15 mouse cellular contexts compared by ENCODE assay signal in genomic region chr11:116651339-116651738, GRCm38 (mm10). TPM values are rescaled to one million over a fixed set of nuclear protein-coding genes. Genes with fewer than 3 reads are reported as not detected.
A peak's percentile ranks its signal among the peaks of the same experiment; 100 is the strongest.
DNase-seq lines count a peak whose midpoint lies in the region; ATAC-seq and TF ChIP-seq lines count a peak whose summit lies in the region.
"Had no signal": no experiment of that assay in that cellular context is flagged by ENCODE, and none has a peak within 500 bp of the region (broad histone marks: within the 10 kb centered on the region; RNA-seq: fewer than 3 reads in every experiment).

No protein-coding gene starts in this region.

- 85% methylated on average over 8 of the region's 8 CpGs for WGBS in hindbrain, embryonic 13.5 days
- WGBS in hindbrain, embryonic 16.5 days = 82% methylated on average over 8 of the region's 8 CpGs
- WGBS in neural tube, embryonic 15.5 days = 84% methylated on average over 8 of the region's 8 CpGs

- H3K36me3 ChIP-seq in hindbrain, embryonic 13.5 days = peaks cover 5% of the 10 kb centered on the region
- H3K36me3 ChIP-seq in hindbrain, embryonic 16.5 days (ENCODE audit: control insufficient read depth, insufficient read depth, low read length) = no peaks in the 10 kb centered on the region
- H3K36me3 ChIP-seq in neural tube, embryonic 15.5 days = 0 out of 2 replicates have a peak, but pooled peaks cover 3% of the 10 kb centered on the region
- H3K36me3 ChIP-seq: embryonic facial prominence, embryonic 12.5 days; hindbrain, embryonic 12.5 days; liver, embryonic 15.5 days; midbrain, embryonic 10.5 days had no signal

- H3K4me1 ChIP-seq in hindbrain, embryonic 13.5 days (replicated peaks) = peaks cover 40% of the 10 kb centered on the region
- peaks cover 17% of the 10 kb centered on the region for H3K4me1 ChIP-seq in hindbrain, embryonic 16.5 days (ENCODE audit: control insufficient read depth, insufficient read depth, low read depth, low read length)
- peaks cover 6% of the 10 kb centered on the region; the same call in 1 of the 2 replicates for H3K4me1 ChIP-seq in cortical plate, adult 2 months (ENCODE audit: control insufficient read depth, insufficient read depth, low read length)
- peaks cover 45% of the 10 kb centered on the region for H3K4me1 ChIP-seq in neural tube, embryonic 15.5 days

- TF ChIP-seq CTCF in cortical plate, adult 2 months (IDR thresholded peaks at IDR 0.05; ENCODE audit: extremely low read depth, insufficient read depth, low read length) = no peak

- ATAC-seq in hindbrain, embryonic 13.5 days (ENCODE audit: low FRiP score) = no peak
- ATAC-seq in hindbrain, embryonic 16.5 days = no peak
- ATAC-seq in neural tube, embryonic 15.5 days (ENCODE audit: low FRiP score) = no peak
- ATAC-seq: forebrain, embryonic 14.5 days had no signal

- no peak overlapping the region for H3K4me3 ChIP-seq in hindbrain, embryonic 13.5 days
- no peak overlapping the region for H3K4me3 ChIP-seq in hindbrain, embryonic 16.5 days (ENCODE audit: low read length)
- peak overlapping the region; percentile 74; the same call in 1 of the 2 replicates for H3K4me3 ChIP-seq in cortical plate, adult 2 months (ENCODE audit: insufficient read depth, low read length)
- no peak overlapping the region for H3K4me3 ChIP-seq in neural tube, embryonic 15.5 days (replicated peaks)
- H3K4me3 ChIP-seq: embryonic facial prominence, embryonic 12.5 days; hindbrain, embryonic 12.5 days; liver, embryonic 15.5 days had no signal

- H3K9me3 ChIP-seq in hindbrain, embryonic 13.5 days = no peaks in the 10 kb centered on the region
- H3K9me3 ChIP-seq in hindbrain, embryonic 16.5 days (ENCODE audit: control insufficient read depth, low read length) = no peaks in the 10 kb centered on the region
- H3K9me3 ChIP-seq in neural tube, embryonic 15.5 days (replicated peaks) = no peaks in the 10 kb centered on the region
- H3K9me3 ChIP-seq: embryonic facial prominence, embryonic 12.5 days; hindbrain, embryonic 12.5 days; liver, embryonic 15.5 days; midbrain, embryonic 10.5 days had no signal

- H3K27ac ChIP-seq in hindbrain, embryonic 13.5 days = no peak overlapping the region
- H3K27ac ChIP-seq in hindbrain, embryonic 16.5 days (ENCODE audit: low read depth, low read length) = no peak overlapping the region
- no peak overlapping the region for H3K27ac ChIP-seq in cortical plate, adult 2 months (ENCODE audit: insufficient read depth, low read length)
- H3K27ac ChIP-seq in neural tube, embryonic 15.5 days (replicated peaks) = no peak overlapping the region
- H3K27ac ChIP-seq: embryonic facial prominence, embryonic 12.5 days; hindbrain, embryonic 12.5 days; liver, embryonic 15.5 days had no signal

- no peak for TF ChIP-seq POLR2A in cortical plate, adult 2 months (IDR thresholded peaks at IDR 0.05; ENCODE audit: extremely low read depth, insufficient read depth, low read length)

- H3K9ac ChIP-seq in hindbrain, embryonic 13.5 days = peak overlapping the region; percentile 43; the same call in 1 of the 2 replicates
- H3K9ac ChIP-seq in hindbrain, embryonic 16.5 days (ENCODE audit: low read depth, low read length) = no peak overlapping the region
- no peak overlapping the region for H3K9ac ChIP-seq in neural tube, embryonic 15.5 days (replicated peaks)
- H3K9ac ChIP-seq: embryonic facial prominence, embryonic 12.5 days; liver, embryonic 15.5 days had no signal

- no peak overlapping the region for H3K4me2 ChIP-seq in hindbrain, embryonic 13.5 days
- H3K4me2 ChIP-seq in hindbrain, embryonic 16.5 days (ENCODE audit: low read length) = no peak overlapping the region
- H3K4me2 ChIP-seq in neural tube, embryonic 15.5 days = peak overlapping the region; percentile 95
- H3K4me2 ChIP-seq: embryonic facial prominence, embryonic 12.5 days; hindbrain, embryonic 12.5 days; liver, embryonic 15.5 days had no signal

- peak; percentile 91 for DNase-seq in brain, adult 2 months (ENCODE audit: low read depth, low spot score)
- no peak for DNase-seq in urinary bladder, postnatal 10 days (ENCODE audit: low spot score)
- no peak for DNase-seq in adrenal gland, postnatal 14 days
- DNase-seq: gastrocnemius, postnatal 36 days; kidney, adult 9 months; lung, postnatal 14 days had no signal

- peaks cover 64% of the 10 kb centered on the region for H3K27me3 ChIP-seq in hindbrain, embryonic 13.5 days
- H3K27me3 ChIP-seq in hindbrain, embryonic 16.5 days (replicated peaks; ENCODE audit: control insufficient read depth, insufficient read depth, low read length) = peaks cover 2% of the 10 kb centered on the region; the same call in 1 of the 2 replicates
- peaks cover 12% of the 10 kb centered on the region for H3K27me3 ChIP-seq in neural tube, embryonic 15.5 days (replicated peaks)

RNA-seq across cellular contexts. Expression of gene Prcd, which starts 2.0 kb away (rescaled TPM):
- 1.2 and 1.4 TPM in 2 replicates for polyA plus RNA-seq in hindbrain, embryonic 13.5 days (2015; fragmentation: Nextera tagmentation; extraction: Ambion mirVana)
- 3.1 and 4.2 TPM in 2 replicates for polyA plus RNA-seq in hindbrain, embryonic 16.5 days (2015; fragmentation: Nextera tagmentation; extraction: Ambion mirVana)
- 8.2 and 8.4 TPM in 2 replicates for polyA plus RNA-seq in cortical plate, adult 2 months (2012; rRNA removed)
- polyA plus RNA-seq in neural tube, embryonic 15.5 days (2015; fragmentation: Nextera tagmentation; extraction: Ambion mirVana) = 3.1 and 3.4 TPM in 2 replicates
- 5.3 and 6.1 TPM in 2 replicates for total RNA-seq in adrenal gland, postnatal 14 days (2021)

RNA-seq across cellular contexts. Expression of gene Cygb, which starts 2.8 kb away (rescaled TPM):
- polyA plus RNA-seq in hindbrain, embryonic 13.5 days (2015; fragmentation: Nextera tagmentation; extraction: Ambion mirVana) = 16.4 and 18.1 TPM in 2 replicates
- 34.4 and 37.4 TPM in 2 replicates for polyA plus RNA-seq in hindbrain, embryonic 16.5 days (2015; fragmentation: Nextera tagmentation; extraction: Ambion mirVana)
- polyA plus RNA-seq in cortical plate, adult 2 months (2012; rRNA removed) = 49.6 and 49.8 TPM in 2 replicates
- polyA plus RNA-seq in neural tube, embryonic 15.5 days (2015; fragmentation: Nextera tagmentation; extraction: Ambion mirVana) = 28.7 and 31.1 TPM in 2 replicates
- total RNA-seq in adrenal gland, postnatal 14 days (2021) = 30.9 and 35.0 TPM in 2 replicates

RNA-seq across cellular contexts. Expression of gene Rhbdf2, which starts 24.5 kb away (rescaled TPM):
- polyA plus RNA-seq in hindbrain, embryonic 13.5 days (2015; fragmentation: Nextera tagmentation; extraction: Ambion mirVana) = 1.8 and 2.1 TPM in 2 replicates
- polyA plus RNA-seq in hindbrain, embryonic 16.5 days (2015; fragmentation: Nextera tagmentation; extraction: Ambion mirVana) = 1.7 and 2.1 TPM in 2 replicates
- polyA plus RNA-seq in cortical plate, adult 2 months (2012; rRNA removed) = 1.8 and 2.1 TPM in 2 replicates
- polyA plus RNA-seq in neural tube, embryonic 15.5 days (2015; fragmentation: Nextera tagmentation; extraction: Ambion mirVana) = 1.4 and 4.0 TPM in 2 replicates
- total RNA-seq in adrenal gland, postnatal 14 days (2021) = 11.2 and 14.3 TPM in 2 replicates
